Mouse (Mus musculus) embryonic facial prominence, embryonic 14.5 days (tissue): Measurements from ENCODE around the gene Tcerg1l. TPM values are rescaled to one million over a fixed set of nuclear protein-coding genes. Genes with fewer than 3 reads are reported as not detected.

ENCODE experiments used
- ATAC-seq: fragments of 200-750 bp; cut with Nextera tagmentation; 2 replicates; pipeline ENCODE4 v1.8.0; 2017; ENCODE audit warnings: low read depth, moderate number of reproducible peaks, moderate TSS enrichment
- DNase-seq: peaks from one replicate; pipeline ENCODE4 v3.0.0-alpha.2; 2015; ENCODE audit warnings: low spot score
- H3K27ac ChIP-seq: fragments of 300-500 bp; sonication (generic); replicated peaks from 2 replicates; pipeline ENCODE4 v1.5.1; 2014; ENCODE audit warnings: low read depth, mild to moderate bottlenecking, low read length, moderate library complexity
- H3K27me3 ChIP-seq: fragments of 300-500 bp; sonication (generic); replicated peaks from 2 replicates; pipeline ENCODE4 v1.6.1; 2014; ENCODE audit warnings: low read length; ENCODE audit not compliant: control insufficient read depth, insufficient read depth
- H3K36me3 ChIP-seq: fragments of 300-500 bp; sonication (generic); 2 replicates; pipeline ENCODE4 v1.6.1; 2014; ENCODE audit warnings: low read length, mixed read lengths; ENCODE audit not compliant: control insufficient read depth, insufficient read depth
- H3K4me1 ChIP-seq: fragments of 300-500 bp; sonication (generic); 2 replicates; pipeline ENCODE4 v1.6.1; 2014; ENCODE audit warnings: antibody characterized with exemption, low read length; ENCODE audit not compliant: control insufficient read depth, insufficient read depth
- H3K4me2 ChIP-seq: fragments of 300-500 bp; sonication (generic); 2 replicates; pipeline ENCODE4 v1.6.1; 2014; ENCODE audit warnings: low read depth, mild to moderate bottlenecking, low read length, moderate library complexity, mixed read lengths
- H3K4me3 ChIP-seq: fragments of 300-500 bp; sonication (generic); 2 replicates; pipeline ENCODE4 v1.5.1; 2014; ENCODE audit warnings: low read depth, mild to moderate bottlenecking, low read length
- H3K9ac ChIP-seq: fragments of 300-500 bp; sonication (generic); 2 replicates; pipeline ENCODE4 v1.6.1; 2014; ENCODE audit warnings: low read depth, mild to moderate bottlenecking, low read length, moderate library complexity, mixed read lengths
- H3K9me3 ChIP-seq: fragments of 300-500 bp; sonication (generic); 2 replicates; pipeline ENCODE4 v1.6.1; 2016; ENCODE audit warnings: low read length; ENCODE audit not compliant: control insufficient read depth
- WGBS: fragments of 180-500 bp; shearing (Covaris S2); extraction: QIAGEN DNeasy Blood & Tissue Kit; methylation state at CpG from one replicate; pipeline ENCODE4 v1.1.7; 2014; 5-methylcytosine and 5-hydroxymethylcytosine counted together
- polyA plus RNA-seq: library from polyadenylated mRNA; unstranded; fragments of >200 nt; fragmentation: Nextera tagmentation; extraction: Ambion mirVana; gene quantifications from 2 replicates; pipeline ENCODE4 v1.2.1, GENCODE M21; 2014

Gene Tcerg1l
- polyA plus RNA-seq, 1 experiment from 2014 or later = 3.3 TPM

DNA sequence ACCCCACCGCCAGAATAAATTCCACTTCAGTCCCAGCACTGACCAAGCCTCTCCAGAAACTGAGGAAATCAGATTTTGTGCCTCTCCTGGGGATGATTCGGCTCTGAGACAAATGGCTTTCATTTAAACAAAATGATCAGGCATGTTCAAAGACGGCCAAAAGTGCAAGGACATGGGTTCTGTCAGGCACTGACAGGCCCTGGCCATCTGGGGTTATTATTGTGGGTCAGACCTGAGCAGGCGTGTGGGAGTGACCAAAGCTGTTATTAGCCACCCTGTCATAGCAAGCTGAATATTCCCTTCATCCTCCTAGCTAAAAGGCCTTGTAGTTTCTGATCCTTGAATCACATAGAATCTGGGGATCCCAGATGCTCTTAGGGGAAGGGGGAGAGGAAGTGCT, 174.6 kb downstream of the Tcerg1l start:
- Histone ChIP-seq H3K9ac (no peak overlapping the region), H3K9me3 (no peaks in the 10 kb centered on the region), H3K27ac (no peak overlapping the region), H3K4me2 (no peak overlapping the region), H3K27me3 (no peaks in the 10 kb centered on the region), H3K36me3 (no peaks in the 10 kb centered on the region), H3K4me1 (no peaks in the 10 kb centered on the region), H3K4me3 (no peak overlapping the region)
- 42% methylated on average over 4 of the region's 4 CpGs for WGBS
- ATAC-seq = no peak
- DNase-seq = no peak

DNA sequence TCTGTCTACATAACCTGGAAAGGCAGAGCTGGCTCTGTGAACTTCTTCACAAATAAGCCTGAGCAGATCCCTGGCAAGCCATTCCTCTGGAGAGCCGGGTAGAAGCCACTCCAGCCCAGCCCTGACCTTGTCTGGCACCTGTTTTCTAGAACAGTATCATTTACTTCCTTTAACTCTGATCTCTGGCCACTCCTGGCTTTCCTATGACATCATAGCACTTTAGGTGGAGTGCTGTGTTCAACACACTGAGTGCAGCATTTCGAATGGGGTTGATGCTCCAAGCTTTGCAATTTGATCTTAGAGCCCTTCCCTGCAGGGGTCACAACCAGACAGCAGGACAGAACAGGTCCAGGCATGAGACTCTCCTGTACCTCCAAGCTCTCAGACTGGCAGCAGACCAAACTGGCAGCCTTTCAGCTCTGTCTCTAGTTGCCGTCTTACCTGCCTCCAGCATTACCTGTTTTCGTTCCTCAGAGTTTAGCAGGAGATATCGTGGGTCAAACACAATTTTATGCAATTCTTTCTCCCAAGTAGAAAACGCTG, 179.9 kb downstream of the Tcerg1l start:
- peak; percentile 55 for DNase-seq
- H3K4me3 ChIP-seq = no peak overlapping the region
- no peak overlapping the region for H3K4me2 ChIP-seq
- no peaks in the 10 kb centered on the region for H3K9me3 ChIP-seq
- no peak overlapping the region for H3K9ac ChIP-seq
- no peaks in the 10 kb centered on the region for H3K36me3 ChIP-seq
- no peaks in the 10 kb centered on the region for H3K4me1 ChIP-seq
- no peaks in the 10 kb centered on the region for H3K27me3 ChIP-seq
- 49% methylated on average over 6 of the region's 6 CpGs for WGBS
- no peak overlapping the region for H3K27ac ChIP-seq
- peak; percentile 55; the same call in 1 of the 2 replicates for ATAC-seq

GRCm38 (mm10) chr7:138215177-138215830, 182.2 kb downstream of the Tcerg1l start:
- no peak overlapping the region for H3K4me3 ChIP-seq
- no peak for DNase-seq
- ATAC-seq = peak; percentile 37; the same call in 1 of the 2 replicates

GRCm38 (mm10) chr7:138214710-138215109, 182.8 kb downstream of the Tcerg1l start:
- H3K9ac ChIP-seq = no peak overlapping the region

More at GRCm38 (mm10) chr7:138215177-138215830, 182.2 kb downstream of the Tcerg1l start:
- no peaks in the 10 kb centered on the region for H3K4me1 ChIP-seq
- no peaks in the 10 kb centered on the region for H3K36me3 ChIP-seq
- WGBS = 69% methylated on average over 15 of the region's 15 CpGs
- no peak overlapping the region for H3K9ac ChIP-seq
- H3K9me3 ChIP-seq = no peaks in the 10 kb centered on the region
- no peak overlapping the region for H3K4me2 ChIP-seq
- H3K27ac ChIP-seq = no peak overlapping the region
- no peaks in the 10 kb centered on the region for H3K27me3 ChIP-seq

DNA sequence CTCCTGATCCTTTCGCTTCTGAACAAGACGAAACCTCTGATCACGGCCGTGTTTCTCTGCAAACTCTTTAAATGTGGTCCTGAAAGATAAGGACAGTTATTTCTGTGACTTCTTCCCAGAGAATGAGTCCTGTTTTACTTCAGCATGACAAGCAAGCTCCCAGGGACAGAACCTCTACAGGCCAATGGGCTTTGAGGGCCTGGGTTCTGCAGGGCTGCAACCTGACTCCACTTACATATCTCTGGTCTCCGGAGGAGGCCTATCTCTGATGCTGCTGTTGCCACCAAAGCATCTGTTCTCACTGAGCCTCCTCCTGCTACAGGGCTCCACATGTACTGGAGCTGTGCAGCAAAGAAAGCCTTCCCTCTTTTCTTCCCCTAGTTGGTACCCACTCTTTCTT, 187.8 kb downstream of the Tcerg1l start:
- no peaks in the 10 kb centered on the region for H3K9me3 ChIP-seq
- no peak overlapping the region for H3K9ac ChIP-seq
- H3K4me1 ChIP-seq = no peaks in the 10 kb centered on the region
- DNase-seq = peak; percentile 21
- ATAC-seq = no peak
- no peak overlapping the region for H3K4me2 ChIP-seq
- H3K36me3 ChIP-seq = no peaks in the 10 kb centered on the region
- no peak overlapping the region for H3K4me3 ChIP-seq
- WGBS = 61% methylated on average over 5 of the region's 5 CpGs
- no peaks in the 10 kb centered on the region for H3K27me3 ChIP-seq
- H3K27ac ChIP-seq = no peak overlapping the region

More at GRCm38 (mm10) chr7:138214710-138215109, 182.8 kb downstream of the Tcerg1l start:
- WGBS = 67% methylated on average over 9 of the region's 9 CpGs
- H3K27ac ChIP-seq = no peak overlapping the region
- H3K9me3 ChIP-seq = no peaks in the 10 kb centered on the region
- no peak overlapping the region for H3K4me3 ChIP-seq
- ATAC-seq (no peak), DNase-seq (no peak)
- H3K4me2 ChIP-seq = no peak overlapping the region
- H3K27me3 ChIP-seq = no peaks in the 10 kb centered on the region
- H3K4me1 ChIP-seq = no peaks in the 10 kb centered on the region
- H3K36me3 ChIP-seq = no peaks in the 10 kb centered on the region

DNA sequence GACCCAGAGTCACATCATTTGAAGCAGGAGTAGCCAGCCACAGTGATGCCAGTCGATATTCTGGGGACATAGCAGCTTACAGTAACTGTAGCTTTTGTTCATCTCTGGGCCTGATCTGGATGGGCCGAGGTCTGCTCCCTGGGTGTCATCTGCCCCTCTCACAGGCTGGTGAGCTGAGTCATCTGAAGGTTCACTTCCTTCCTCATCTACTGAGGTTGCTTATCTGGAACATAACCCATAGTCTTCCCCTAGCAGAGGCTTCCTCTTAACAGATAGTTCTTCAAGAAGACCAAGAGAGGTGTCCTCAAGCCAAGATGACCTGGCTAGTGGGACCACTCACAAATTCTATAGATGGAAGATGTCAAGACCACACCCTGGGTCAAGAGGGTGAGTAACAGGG, 192.4 kb downstream of the Tcerg1l start:
- Histone ChIP-seq H3K4me2 (no peak overlapping the region), H3K9me3 (no peaks in the 10 kb centered on the region), H3K4me3 (no peak overlapping the region), H3K9ac (no peak overlapping the region), H3K36me3 (no peaks in the 10 kb centered on the region), H3K27me3 (no peaks in the 10 kb centered on the region), H3K4me1 (no peaks in the 10 kb centered on the region), H3K27ac (no peak overlapping the region)
- 97% methylated on average over 2 of the region's 2 CpGs for WGBS
- DNase-seq (no peak), ATAC-seq (no peak)

DNA sequence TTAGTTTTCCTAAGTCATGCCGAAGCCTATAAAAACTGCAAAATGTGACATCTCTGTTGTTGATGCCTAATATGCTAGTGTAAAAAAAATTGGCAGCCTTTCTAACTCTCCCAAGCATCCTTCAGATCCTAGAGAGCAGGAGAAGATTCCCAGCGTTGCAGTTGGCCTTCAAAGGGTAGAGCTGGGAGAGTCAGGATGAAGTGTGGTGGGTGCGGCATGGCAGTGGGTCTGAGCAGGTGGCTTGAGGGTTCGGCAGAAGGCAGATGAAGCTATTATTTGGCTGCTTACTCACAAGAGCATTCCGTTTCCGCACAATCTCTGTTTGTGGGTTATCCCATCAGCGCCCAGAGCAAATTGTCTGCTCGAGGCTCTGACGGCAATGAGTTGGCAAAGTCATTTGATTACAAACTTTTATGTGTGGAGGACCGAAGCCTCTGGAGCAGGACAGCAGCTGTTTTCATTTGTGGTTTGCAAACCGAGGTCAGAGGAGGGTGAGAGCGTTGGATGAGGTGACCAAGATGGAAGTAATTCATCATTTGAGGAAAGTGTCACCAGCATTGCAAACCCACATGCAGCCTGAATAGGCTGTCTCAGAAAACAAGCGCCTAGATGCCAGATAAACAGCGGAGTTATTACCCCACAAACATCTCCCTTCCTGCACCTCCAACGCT, 195.2 kb downstream of the Tcerg1l start:
- Histone ChIP-seq H3K4me1 (no peaks in the 10 kb centered on the region), H3K27me3 (no peaks in the 10 kb centered on the region), H3K27ac (no peak overlapping the region), H3K9me3 (no peaks in the 10 kb centered on the region), H3K9ac (no peak overlapping the region), H3K4me3 (no peak overlapping the region), H3K4me2 (no peak overlapping the region), H3K36me3 (no peaks in the 10 kb centered on the region)
- 62% methylated on average over 15 of the region's 15 CpGs for WGBS
- ATAC-seq (no peak), DNase-seq (no peak)

GRCm38 (mm10) chr7:138199333-138200058, 198.0 kb downstream of the Tcerg1l start:
- Histone ChIP-seq H3K4me1 (no peaks in the 10 kb centered on the region), H3K27ac (no peak overlapping the region), H3K4me3 (no peak overlapping the region), H3K9me3 (no peaks in the 10 kb centered on the region), H3K4me2 (no peak overlapping the region), H3K36me3 (no peaks in the 10 kb centered on the region), H3K9ac (no peak overlapping the region), H3K27me3 (no peaks in the 10 kb centered on the region)
- DNase-seq (no peak), ATAC-seq (no peak)
- 73% methylated on average over 10 of the region's 10 CpGs for WGBS
